Mouse (Mus musculus) megakaryocyte, embryonic 14.5 days (primary cell): ENCODE results near the gene Trhde. TPM values are rescaled to one million over a fixed set of nuclear protein-coding genes. Genes with fewer than 3 reads are reported as not detected.

Experiments used
- H3K27me3 ChIP-seq: replicated peaks from 2 replicates; pipeline ENCODE3; 2012; ENCODE audit warnings: inconsistent platforms
- H3K36me3 ChIP-seq: replicated peaks from 2 replicates; pipeline ENCODE3; 2012; ENCODE audit warnings: low read length, inconsistent platforms, mixed read lengths
- H3K4me1 ChIP-seq: 2 replicates; pipeline ENCODE4 v1.6.1; 2012; ENCODE audit warnings: inconsistent platforms
- H3K4me3 ChIP-seq: replicated peaks from 2 replicates; pipeline ENCODE3; 2012; ENCODE audit warnings: moderate library complexity, mild to moderate bottlenecking, inconsistent platforms
- H3K9me3 ChIP-seq: 2 replicates; pipeline ENCODE4 v1.6.1; 2012; ENCODE audit warnings: inconsistent platforms
- FLI1 ChIP-seq: IDR thresholded peaks from 2 replicates; pipeline ENCODE4 v1.6.1; 2012; ENCODE audit warnings: low read length, inconsistent platforms, mixed read lengths
- GATA1 ChIP-seq: IDR thresholded peaks from 3 replicates; pipeline ENCODE4 v1.6.1; 2012; ENCODE audit warnings: mixed read lengths, low read length, inconsistent platforms, borderline replicate concordance
- polyA plus RNA-seq: library from polyadenylated mRNA; stranded (reverse); fragments of >175 nt; gene quantifications from 2 replicates; pipeline ENCODE4 v1.2.3, GENCODE M21; 2012; ENCODE audit warnings: low replicate concordance; ENCODE audit not compliant: insufficient read depth

Gene Trhde
- polyA plus RNA-seq, 1 experiment, result not detected

GRCm38 (mm10) chr10:114798788-114799187 lies 3.3 kb downstream of the Trhde start:
- Histone ChIP-seq H3K4me3 (no peak overlapping the region), H3K27me3 (peaks cover 28% of the 10 kb centered on the region)

GRCm38 (mm10) chr10:114798218-114798617 lies 3.9 kb downstream of the Trhde start:
- Histone ChIP-seq H3K9me3 (peaks cover 24% of the 10 kb centered on the region), H3K27me3 (peaks cover 28% of the 10 kb centered on the region), H3K4me1 (peaks cover 4% of the 10 kb centered on the region; the same call in 1 of the 2 replicates), H3K36me3 (no peaks in the 10 kb centered on the region), H3K4me3 (no peak overlapping the region)
- TF ChIP-seq FLI1 (no peak), GATA1 (no peak)

More at GRCm38 (mm10) chr10:114798788-114799187, 3.3 kb downstream of the Trhde start:
- peaks cover 4% of the 10 kb centered on the region; the same call in 1 of the 2 replicates for H3K4me1 ChIP-seq
- TF ChIP-seq FLI1, result no peak
- TF ChIP-seq GATA1, result no peak
- no peaks in the 10 kb centered on the region for H3K36me3 ChIP-seq
- H3K9me3 ChIP-seq, result peaks cover 24% of the 10 kb centered on the region

GRCm38 (mm10) chr10:114797664-114798063 lies 4.4 kb downstream of the Trhde start:
- TF ChIP-seq GATA1 (no peak), FLI1 (no peak)
- Histone ChIP-seq H3K9me3 (peaks cover 24% of the 10 kb centered on the region), H3K36me3 (no peaks in the 10 kb centered on the region), H3K4me1 (peaks cover 4% of the 10 kb centered on the region; the same call in 1 of the 2 replicates), H3K27me3 (peaks cover 26% of the 10 kb centered on the region), H3K4me3 (no peak overlapping the region)

DNA sequence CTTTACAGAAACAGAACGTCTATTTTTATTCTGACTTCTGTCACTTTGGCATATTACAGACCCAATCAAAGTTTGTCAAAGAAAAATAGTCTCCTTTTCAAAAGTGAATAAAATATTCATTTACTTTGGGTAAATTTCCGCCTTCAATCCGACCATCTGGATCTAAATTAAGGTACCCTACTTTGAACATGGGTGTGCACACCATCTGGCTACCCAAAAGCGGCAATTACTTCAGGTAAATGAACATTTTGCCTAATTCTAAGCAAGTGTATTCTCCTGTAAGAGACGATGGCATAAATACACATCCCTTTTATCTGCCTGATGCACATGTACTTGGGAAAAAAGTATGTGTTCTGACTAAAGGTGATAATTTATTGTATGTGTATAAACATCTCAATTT lies 5.2 kb downstream of the Trhde start:
- Histone ChIP-seq H3K4me3 (no peak overlapping the region), H3K4me1 (peaks cover 4% of the 10 kb centered on the region; the same call in 1 of the 2 replicates), H3K36me3 (no peaks in the 10 kb centered on the region), H3K9me3 (peaks cover 18% of the 10 kb centered on the region), H3K27me3 (peaks cover 18% of the 10 kb centered on the region)
- TF ChIP-seq FLI1 (no peak), GATA1 (no peak)

- no peak for TF ChIP-seq FLI1
- Histone ChIP-seq H3K36me3 (no peaks in the 10 kb centered on the region), H3K9me3 (no peaks in the 10 kb centered on the region; the same call in none of the 2 replicates), H3K27me3 (no peaks in the 10 kb centered on the region), H3K4me3 (no peak overlapping the region), H3K4me1 (no peaks in the 10 kb centered on the region)
These were observed 7.9 kb downstream of the Trhde start for GRCm38 (mm10) chr10:114794214-114794613.

DNA sequence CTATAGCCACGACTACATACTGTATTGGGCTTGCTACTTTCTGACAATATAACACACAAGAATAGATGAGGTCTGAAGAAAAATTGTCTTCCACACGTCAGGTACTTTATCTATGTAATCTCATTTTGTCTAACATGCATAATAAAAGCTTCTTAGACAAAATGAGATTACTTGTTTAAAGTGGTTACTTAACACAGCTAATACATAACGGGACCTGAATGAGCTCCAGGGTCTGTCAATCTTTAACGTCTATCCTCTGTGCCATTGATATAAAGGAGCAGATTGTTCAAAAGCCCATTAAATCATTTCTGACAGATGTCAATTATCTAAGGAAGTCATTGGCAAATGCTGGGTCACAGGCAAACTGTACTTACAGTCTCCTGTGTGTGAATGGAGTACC lies 36.2 kb downstream of the Trhde start:
- TF ChIP-seq GATA1, result no peak
- TF ChIP-seq FLI1, result no peak
- H3K4me1 ChIP-seq, result no peaks in the 10 kb centered on the region
- H3K9me3 ChIP-seq, result peaks cover 5% of the 10 kb centered on the region
- H3K36me3 ChIP-seq, result no peaks in the 10 kb centered on the region
- H3K27me3 ChIP-seq, result no peaks in the 10 kb centered on the region
- no peak overlapping the region for H3K4me3 ChIP-seq

- H3K9me3 ChIP-seq, result peaks cover 17% of the 10 kb centered on the region
- no peaks in the 10 kb centered on the region for H3K4me1 ChIP-seq
- H3K27me3 ChIP-seq, result no peaks in the 10 kb centered on the region
- no peak for TF ChIP-seq GATA1
- TF ChIP-seq FLI1, result no peak
- no peaks in the 10 kb centered on the region for H3K36me3 ChIP-seq
- no peak overlapping the region for H3K4me3 ChIP-seq
These were observed 40.0 kb downstream of the Trhde start for GRCm38 (mm10) chr10:114762125-114762524.

DNA sequence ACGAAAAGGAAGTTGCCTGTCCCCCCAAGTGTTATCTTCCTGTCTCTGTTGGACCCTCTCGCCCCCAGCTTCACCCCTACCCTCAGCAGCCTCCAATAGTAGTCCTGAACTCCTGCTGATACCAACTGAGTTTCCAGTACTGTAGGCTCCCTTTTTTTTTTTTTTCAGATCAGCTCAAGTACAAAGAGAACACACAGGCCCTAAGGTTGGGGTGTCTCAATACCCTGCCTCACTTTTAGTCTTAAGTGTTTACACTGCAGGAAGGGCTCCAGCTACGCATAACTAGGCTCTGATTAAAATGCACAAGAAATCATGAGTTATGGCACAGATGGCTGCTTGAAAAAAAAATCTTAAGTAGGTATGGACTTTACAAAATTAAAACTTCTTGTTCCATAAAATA lies 42.9 kb downstream of the Trhde start:
- H3K36me3 ChIP-seq, result no peaks in the 10 kb centered on the region
- H3K27me3 ChIP-seq, result no peaks in the 10 kb centered on the region
- TF ChIP-seq FLI1 (no peak), GATA1 (no peak)

GRCm38 (mm10) chr10:114758614-114759013 lies 43.5 kb downstream of the Trhde start:
- Histone ChIP-seq H3K36me3 (no peaks in the 10 kb centered on the region), H3K9me3 (peaks cover 36% of the 10 kb centered on the region), H3K4me1 (no peaks in the 10 kb centered on the region), H3K27me3 (no peaks in the 10 kb centered on the region), H3K4me3 (no peak overlapping the region)
- TF ChIP-seq FLI1 (no peak), GATA1 (no peak)

More for the DNA sequence above, 42.9 kb downstream of the Trhde start:
- Histone ChIP-seq H3K4me1 (no peaks in the 10 kb centered on the region), H3K4me3 (no peak overlapping the region), H3K9me3 (peaks cover 36% of the 10 kb centered on the region)

- H3K27me3 ChIP-seq, result no peaks in the 10 kb centered on the region
- H3K9me3 ChIP-seq, result peaks cover 26% of the 10 kb centered on the region
- no peak for TF ChIP-seq FLI1
- no peak for TF ChIP-seq GATA1
- H3K4me1 ChIP-seq, result no peaks in the 10 kb centered on the region
- H3K36me3 ChIP-seq, result no peaks in the 10 kb centered on the region
- no peak overlapping the region for H3K4me3 ChIP-seq
These were observed 59.1 kb downstream of the Trhde start for GRCm38 (mm10) chr10:114742755-114743705.

GRCm38 (mm10) chr10:114739916-114740315 lies 62.2 kb downstream of the Trhde start:
- H3K27me3 ChIP-seq, result no peaks in the 10 kb centered on the region
- TF ChIP-seq GATA1, result no peak
- no peak for TF ChIP-seq FLI1
- H3K4me1 ChIP-seq, result no peaks in the 10 kb centered on the region
- H3K36me3 ChIP-seq, result no peaks in the 10 kb centered on the region
- peaks cover 30% of the 10 kb centered on the region for H3K9me3 ChIP-seq
- H3K4me3 ChIP-seq, result no peak overlapping the region
